Mouse (Mus musculus) gastrocnemius, postnatal 10 days (tissue): Measurements from ENCODE around the gene Tmem139. TPM values are rescaled to one million over a fixed set of nuclear protein-coding genes. Genes with fewer than 3 reads are reported as not detected.

Experiments used
- DNase-seq: peaks from one replicate; pipeline ENCODE4 v3.0.0; 2021; ENCODE audit warnings: mixed read lengths
- long read RNA-seq, 2 experiments: library from polyadenylated mRNA; stranded (forward); transcript quantifications; one replicate each; pipeline ENCODE4 v2.0.0; 2021
- total RNA-seq, 2 experiments: library from RNA; stranded (reverse); gene quantifications; 2 replicates each; pipeline ENCODE4 v1.2.3; 2021

Gene Tmem139
- not detected for total RNA-seq
- long read RNA-seq, experiment 1: 0 reads
- long read RNA-seq, experiment 2: 0 reads

DNA sequence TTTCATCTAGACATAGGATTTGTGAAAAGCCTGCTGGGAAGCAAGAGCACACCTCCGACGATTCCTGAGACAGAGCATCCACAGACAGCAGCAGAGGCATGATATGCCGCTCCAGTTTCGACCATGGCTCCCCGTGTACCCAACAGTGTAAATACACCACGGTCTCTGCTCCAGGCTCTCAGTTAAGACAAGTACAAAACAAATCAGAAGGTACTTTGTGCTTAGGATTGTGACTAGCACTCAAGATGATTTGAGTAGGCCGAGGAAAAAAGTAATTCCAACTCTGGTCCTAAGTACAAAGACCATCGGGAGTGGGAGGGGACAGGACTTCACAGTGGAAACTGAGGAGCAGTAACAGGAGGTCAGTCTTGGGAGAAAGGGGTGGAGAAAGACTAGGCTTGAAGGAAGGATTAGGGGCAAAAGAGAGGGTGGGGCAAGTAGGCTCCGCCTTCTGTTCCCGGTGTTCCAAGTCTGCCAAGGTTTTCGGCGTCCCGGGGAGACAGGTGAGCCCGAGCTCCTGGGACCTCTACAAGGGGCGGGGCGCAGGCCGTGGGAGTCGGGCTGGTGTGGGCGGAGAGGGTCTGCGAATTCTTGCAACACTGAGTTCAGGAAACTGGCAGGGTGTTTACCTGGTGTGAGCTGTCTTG lies at the start of gene Tmem139:
TSS of gene Tmem139 (plus strand) at position 447 of the 647 bp plus-strand sequence.
- DNase-seq: no peak

GRCm38 (mm10) chr6:42215028-42215427 lies 46.7 kb upstream of the Tmem139 start, which contains the start of gene Tas2r144:
TSS of gene Tas2r144 (plus strand) at chr6:42215328.
- DNase-seq: no peak

DNA sequence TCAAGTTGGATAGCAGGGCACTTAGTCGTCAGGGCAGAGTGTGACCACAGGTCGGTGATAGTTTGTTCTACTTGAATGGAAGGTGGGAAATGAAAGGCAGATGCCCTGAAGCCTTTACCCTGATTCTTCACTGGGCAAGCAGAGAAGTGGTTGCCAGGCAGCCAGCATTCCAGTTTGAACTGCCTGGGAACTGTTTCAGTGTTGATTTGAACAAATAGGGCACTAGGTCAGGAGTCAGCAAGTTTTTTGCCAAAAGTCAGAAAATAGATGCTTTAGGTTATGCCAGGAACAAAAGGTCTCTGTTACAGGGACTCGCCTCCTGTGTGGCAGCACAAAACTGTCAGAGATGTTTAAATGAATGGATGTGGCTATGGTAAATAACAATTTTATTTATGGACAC lies 39.5 kb upstream of the Tmem139 start:
- DNase-seq: no peak

- no peak for DNase-seq
Measured at GRCm38 (mm10) chr6:42225046-42225445, 36.7 kb upstream of the Tmem139 start.

DNA sequence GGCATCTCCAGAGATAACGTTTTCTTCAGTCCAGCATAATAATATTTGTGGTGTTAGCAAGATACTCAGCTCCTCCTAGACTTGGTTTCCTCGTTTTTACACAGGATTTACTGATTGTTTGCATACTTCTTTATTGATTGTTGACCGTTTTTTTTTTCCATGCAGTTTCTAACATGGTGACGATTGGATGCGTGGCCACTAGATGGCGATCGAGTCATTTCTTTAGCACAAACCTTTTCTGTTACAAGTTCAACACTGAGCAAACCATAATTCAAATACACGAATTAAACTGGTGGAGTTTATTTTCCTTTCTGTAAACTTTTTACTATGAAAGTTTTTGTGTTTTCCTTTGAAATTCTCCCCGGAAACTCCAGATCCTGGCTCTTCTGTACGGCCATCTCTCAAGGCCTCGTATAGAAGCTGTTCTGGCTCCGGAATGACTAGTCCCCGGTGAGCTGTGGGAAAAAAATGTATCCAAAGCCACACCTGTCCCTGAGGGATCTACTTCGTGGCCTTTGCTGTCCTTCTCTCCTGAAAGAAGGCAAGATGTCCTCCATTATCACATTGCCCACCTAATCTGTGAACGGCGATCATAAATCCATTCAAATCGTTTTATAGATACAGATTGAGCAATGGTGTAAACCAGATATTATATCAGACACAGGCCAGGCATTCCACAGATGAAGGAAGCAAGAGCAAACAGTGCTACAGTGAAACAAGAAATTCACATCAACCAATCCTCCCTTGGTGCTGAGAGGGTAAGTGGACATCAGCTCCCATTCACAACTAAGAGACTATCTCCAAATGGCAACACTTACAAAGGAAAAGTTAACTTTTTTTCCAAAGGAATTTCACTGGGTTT lies 34.3 kb upstream of the Tmem139 start:
- DNase-seq: peak; percentile 73

- no peak for DNase-seq
Measured at GRCm38 (mm10) chr6:42229610-42230009, 32.2 kb upstream of the Tmem139 start.

- DNase-seq: no peak
Measured at GRCm38 (mm10) chr6:42231191-42231590, 30.6 kb upstream of the Tmem139 start.

GRCm38 (mm10) chr6:42237276-42237805 lies 24.4 kb upstream of the Tmem139 start:
- no peak for DNase-seq

- no peak for DNase-seq
Measured at GRCm38 (mm10) chr6:42241311-42242045, 20.3 kb upstream of the Tmem139 start.

DNA sequence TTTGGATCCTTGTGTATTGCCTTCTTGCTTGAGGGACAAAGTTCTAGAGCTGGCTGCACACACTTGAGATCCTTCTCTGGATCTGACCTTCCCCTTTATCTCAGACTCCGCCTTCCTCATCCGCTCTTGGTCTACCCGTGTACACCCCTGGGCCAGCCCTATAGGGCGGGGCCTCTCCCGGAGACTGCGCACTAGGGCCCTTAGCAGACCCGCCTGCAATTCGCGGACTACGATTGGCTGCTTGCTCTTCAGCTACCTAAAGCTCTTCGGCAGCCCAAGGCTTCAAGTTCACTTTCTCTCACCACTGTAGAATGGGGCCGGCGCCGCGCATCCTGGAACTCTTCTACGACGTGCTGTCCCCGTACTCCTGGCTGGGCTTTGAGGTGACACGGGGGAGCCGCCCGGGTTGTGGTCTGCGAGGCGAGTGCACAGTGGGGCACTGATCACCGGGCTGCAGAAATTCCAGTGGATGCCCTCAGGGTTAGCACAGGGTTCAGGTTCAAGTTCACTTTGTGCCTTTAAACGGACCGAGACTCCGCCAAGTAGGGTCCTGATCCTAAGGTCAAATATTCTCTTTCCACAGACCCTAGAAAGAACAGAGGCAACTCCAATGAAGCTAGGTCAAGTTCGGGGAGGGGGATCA lies 15.9 kb upstream of the Tmem139 start, which contains the start of gene Gstk1:
TSS of gene Gstk1 (plus strand) at position 225 of the 643 bp plus-strand sequence.
- DNase-seq: peak; percentile 65

DNA sequence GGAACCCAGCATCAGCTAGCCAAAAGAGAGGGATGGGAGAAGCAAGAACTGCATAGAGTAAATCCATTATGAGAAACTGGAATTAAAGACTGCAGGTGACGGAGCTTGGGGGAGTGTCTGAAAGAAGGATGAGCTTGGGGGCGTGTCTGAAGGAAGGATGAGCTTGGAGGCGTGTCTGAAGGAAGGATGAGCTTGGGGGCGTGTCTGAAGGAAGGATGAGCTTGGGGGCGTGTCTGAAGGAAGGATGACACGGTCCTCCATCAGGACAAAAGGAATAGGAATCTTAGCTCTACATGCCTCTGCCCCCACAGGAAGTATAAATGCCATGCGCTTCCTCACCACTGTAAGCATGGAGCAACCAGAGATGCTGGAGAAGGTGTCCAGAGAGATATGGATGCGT lies 14.6 kb upstream of the Tmem139 start:
- DNase-seq: no peak

- DNase-seq: no peak
Measured at GRCm38 (mm10) chr6:42247981-42248380, 13.8 kb upstream of the Tmem139 start.

- no peak for DNase-seq
Measured at GRCm38 (mm10) chr6:42251791-42252190, 10.0 kb upstream of the Tmem139 start.

GRCm38 (mm10) chr6:42253103-42253502 lies 8.7 kb upstream of the Tmem139 start:
- no peak for DNase-seq

- peak; percentile 34 for DNase-seq
Measured at GRCm38 (mm10) chr6:42257303-42257863, 4.4 kb upstream of the Tmem139 start.

DNA sequence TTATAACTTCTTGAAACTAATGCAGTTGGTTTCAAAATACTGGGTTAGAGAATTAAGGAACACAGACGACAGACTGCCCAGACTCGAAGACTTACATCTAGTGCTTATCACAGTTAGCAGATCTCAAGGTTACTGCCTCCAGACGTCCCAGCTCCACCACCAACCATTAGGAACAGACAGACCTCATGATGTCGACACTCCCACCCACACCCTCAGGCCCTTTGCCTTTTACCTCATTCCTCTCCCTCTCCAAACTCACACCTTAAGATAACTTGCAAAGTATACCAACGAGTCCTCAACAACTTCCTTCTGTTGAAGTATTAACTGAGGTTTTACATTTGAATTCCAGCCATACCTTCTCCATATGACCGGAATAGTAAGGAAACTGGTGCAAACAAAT lies 1.3 kb upstream of the Tmem139 start:
- DNase-seq: no peak

GRCm38 (mm10) chr6:42264626-42265312 lies 3.0 kb downstream of the Tmem139 start, which contains the start of gene Casp2:
TSS of gene Casp2 (plus strand) at chr6:42264985.
- DNase-seq: peak; percentile 98

DNA sequence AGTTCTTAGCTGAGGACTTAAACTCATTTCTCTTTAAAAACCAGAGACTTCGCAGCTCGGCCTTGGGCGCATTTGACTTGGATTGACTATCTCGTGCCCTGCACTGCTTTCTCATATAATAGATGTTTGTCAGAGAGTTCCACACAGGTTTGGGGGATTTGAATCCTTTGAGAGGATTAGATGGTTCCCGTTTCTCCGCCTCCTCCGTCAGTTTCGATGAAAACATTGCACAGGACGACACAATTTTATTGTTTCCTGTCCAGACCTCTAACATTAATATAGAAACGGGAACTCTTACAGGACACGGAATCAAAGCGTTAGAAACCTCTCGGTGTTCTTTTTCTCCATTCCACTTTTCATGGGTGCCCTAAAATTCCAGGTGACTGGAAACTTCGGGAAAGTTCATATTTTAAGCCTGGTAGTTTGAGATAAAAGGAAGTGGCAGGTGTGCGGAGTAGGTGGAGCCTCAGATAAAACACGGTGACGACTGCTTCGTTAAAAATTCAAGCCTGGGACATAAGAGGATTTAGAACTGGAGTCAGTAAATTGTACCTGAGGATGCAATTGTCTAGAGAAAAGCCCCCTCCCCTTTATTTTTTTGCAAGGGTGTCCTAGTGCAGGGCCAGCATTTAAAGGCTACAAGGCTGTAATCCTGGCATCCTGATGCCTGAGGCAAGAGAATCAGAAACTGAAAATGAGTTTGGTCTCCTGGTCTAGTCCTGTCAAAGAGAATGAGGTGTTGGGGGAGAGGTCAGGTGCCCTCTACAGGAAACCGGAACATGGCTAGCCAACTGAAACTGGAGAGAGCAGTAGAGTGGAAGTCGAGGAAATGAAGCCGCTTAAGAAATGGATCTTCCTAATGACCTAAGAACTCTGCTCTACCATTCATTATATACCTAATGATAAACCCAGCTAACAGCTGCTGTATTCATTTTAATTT lies 3.9 kb downstream of the Tmem139 start:
- no peak for DNase-seq

- DNase-seq: no peak
Measured at GRCm38 (mm10) chr6:42270817-42271216, 9.0 kb downstream of the Tmem139 start.

DNA sequence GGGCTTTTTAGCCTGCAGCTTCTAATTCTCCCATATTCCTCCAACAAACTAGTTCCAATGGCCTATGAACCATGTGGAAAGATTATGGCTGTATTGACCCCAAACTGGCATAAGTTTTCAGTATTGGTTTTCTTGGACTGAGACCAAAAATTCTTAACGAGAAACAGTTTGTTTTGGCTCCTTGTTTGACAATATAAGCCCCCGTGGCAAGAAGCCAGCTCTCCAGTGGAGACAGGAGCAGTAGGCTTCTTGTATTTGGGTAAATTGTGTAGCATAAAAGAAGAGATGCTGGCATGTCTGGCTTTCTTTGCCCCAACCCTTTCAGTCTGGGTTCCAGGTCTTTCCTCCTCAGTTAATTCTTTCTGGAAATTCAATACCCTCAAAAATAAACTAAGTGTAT lies 14.4 kb downstream of the Tmem139 start:
- no peak for DNase-seq
